Mouse (Mus musculus): Measurements from ENCODE around the gene Thbs4.

Thbs4 gene

GRCm38 (mm10) chr13:92760519-92760918 lies 34.1 kb downstream of the Thbs4 start:
- no peak for DNase-seq (ENCODE audit: low spot score in 2 of 2)

GRCm38 (mm10) chr13:92759096-92759495 lies 35.5 kb downstream of the Thbs4 start:
- no peak for DNase-seq (ENCODE audit: low spot score in 2 of 2)

- no peak for DNase-seq (ENCODE audit: low spot score in 2 of 2)
Measured at GRCm38 (mm10) chr13:92757972-92758585, 36.5 kb downstream of the Thbs4 start.

- no peak for DNase-seq (ENCODE audit: low spot score in 2 of 2)
Measured at GRCm38 (mm10) chr13:92755036-92755435, 39.6 kb downstream of the Thbs4 start.

GRCm38 (mm10) chr13:92753676-92754075 lies 40.9 kb downstream of the Thbs4 start:
- no peak for DNase-seq (ENCODE audit: low spot score in 2 of 2)

GRCm38 (mm10) chr13:92751726-92752565 lies 42.7 kb downstream of the Thbs4 start:
- peak; percentile 11 to 26 for DNase-seq (ENCODE audit: low spot score in 2 of 2)

GRCm38 (mm10) chr13:92750976-92751518 lies 43.6 kb downstream of the Thbs4 start:
- peak; percentile 7 to 58 for DNase-seq (ENCODE audit: low spot score in 2 of 2)

- DNase-seq (ENCODE audit: low spot score in 2 of 2) = no peak
Measured at GRCm38 (mm10) chr13:92743337-92743736, 51.3 kb downstream of the Thbs4 start.

- no peak for DNase-seq (ENCODE audit: low spot score in 2 of 2)
Measured at GRCm38 (mm10) chr13:92742886-92743285, 51.7 kb downstream of the Thbs4 start.

GRCm38 (mm10) chr13:92740671-92741270 lies 53.8 kb downstream of the Thbs4 start:
- peak; percentile 2 to 44 for DNase-seq (ENCODE audit: low spot score in 2 of 2)

- no peak for DNase-seq (ENCODE audit: low spot score in 2 of 2)
Measured at GRCm38 (mm10) chr13:92739858-92740257, 54.8 kb downstream of the Thbs4 start.

GRCm38 (mm10) chr13:92738821-92739220 lies 55.8 kb downstream of the Thbs4 start:
- no peak for DNase-seq (ENCODE audit: low spot score in 2 of 2)

GRCm38 (mm10) chr13:92736516-92737300 lies 57.9 kb downstream of the Thbs4 start:
- DNase-seq (ENCODE audit: low spot score in 2 of 2) = no peak

GRCm38 (mm10) chr13:92735693-92736092 lies 58.9 kb downstream of the Thbs4 start:
- no peak for DNase-seq (ENCODE audit: low spot score in 2 of 2)

GRCm38 (mm10) chr13:92733741-92734140 lies 60.9 kb downstream of the Thbs4 start:
- no peak for DNase-seq (ENCODE audit: low spot score in 2 of 2)

- peak; percentile 20 to 60 for DNase-seq (ENCODE audit: low spot score in 2 of 2)
Measured at GRCm38 (mm10) chr13:92733252-92733651, 61.4 kb downstream of the Thbs4 start.

GRCm38 (mm10) chr13:92732836-92733235 lies 61.8 kb downstream of the Thbs4 start:
- DNase-seq (ENCODE audit: low spot score in 2 of 2) = no peak

GRCm38 (mm10) chr13:92731811-92732210 lies 62.8 kb downstream of the Thbs4 start:
- DNase-seq (ENCODE audit: low spot score in 2 of 2) = no peak

- DNase-seq (ENCODE audit: low spot score in 2 of 2) = no peak
Measured at GRCm38 (mm10) chr13:92729811-92730210, 64.8 kb downstream of the Thbs4 start.

- DNase-seq (ENCODE audit: low spot score in 2 of 2) = no peak
Measured at GRCm38 (mm10) chr13:92722389-92722788, 72.2 kb downstream of the Thbs4 start.

GRCm38 (mm10) chr13:92721006-92721405 lies 73.6 kb downstream of the Thbs4 start:
- DNase-seq (ENCODE audit: low spot score in 2 of 2) = no peak

Data from natural killer cell, adult 2 months (primary cell).